Mouse (Mus musculus) heart, postnatal 0 days (tissue): ENCODE results near the gene Zc2hc1c. TPM values are rescaled to one million over a fixed set of nuclear protein-coding genes. Genes with fewer than 3 reads are reported as not detected.
A peak's percentile ranks its signal among the peaks of the same experiment; 100 is the strongest.

Source experiments
- ATAC-seq: fragments of 200-750 bp; cut with Nextera tagmentation; 2 replicates; pipeline ENCODE4 v1.8.0; 2017; ENCODE audit warnings: low read depth, moderate number of reproducible peaks, moderate library complexity; ENCODE audit not compliant: insufficient read depth
- DNase-seq: peaks from one replicate; pipeline ENCODE4 v3.0.0-alpha.2; 2016; ENCODE audit warnings: low spot score
- H3K27ac ChIP-seq: fragments of 300-500 bp; sonication (generic); 2 replicates; pipeline ENCODE4 v1.5.1; 2014; ENCODE audit warnings: low read depth, mild to moderate bottlenecking
- H3K27me3 ChIP-seq: fragments of 300-500 bp; sonication (generic); 2 replicates; pipeline ENCODE4 v1.6.1; 2014; ENCODE audit warnings: low read length, mixed read lengths; ENCODE audit not compliant: control insufficient read depth, insufficient read depth
- H3K36me3 ChIP-seq: fragments of 300-500 bp; sonication (generic); replicated peaks from 2 replicates; pipeline ENCODE4 v1.6.1; 2014; ENCODE audit warnings: low read length, mixed read lengths; ENCODE audit not compliant: control insufficient read depth, insufficient read depth
- H3K4me1 ChIP-seq: fragments of 300-500 bp; sonication (generic); 2 replicates; pipeline ENCODE4 v1.6.1; 2014; ENCODE audit warnings: antibody characterized with exemption; ENCODE audit not compliant: control insufficient read depth, insufficient read depth
- H3K4me2 ChIP-seq: fragments of 300-500 bp; sonication (generic); 2 replicates; pipeline ENCODE4 v1.6.1; 2014; ENCODE audit warnings: low read depth, mild to moderate bottlenecking, low read length, moderate library complexity
- H3K4me3 ChIP-seq: fragments of 300-500 bp; sonication (generic); 2 replicates; pipeline ENCODE4 v1.5.1; 2014; ENCODE audit warnings: low read depth, low read length
- H3K9ac ChIP-seq: fragments of 300-500 bp; sonication (generic); replicated peaks from 2 replicates; pipeline ENCODE4 v1.6.1; 2014; ENCODE audit warnings: low read depth, low read length, mixed read lengths
- H3K9me3 ChIP-seq: fragments of 300-500 bp; sonication (generic); replicated peaks from 2 replicates; pipeline ENCODE4 v1.6.1; 2016; ENCODE audit warnings: low read length; ENCODE audit not compliant: control insufficient read depth
- CTCF ChIP-seq: IDR thresholded peaks from 2 replicates; pipeline ENCODE4 v1.5.1; 2016; ENCODE audit warnings: antibody characterized with exemption, control low read depth, low read depth
- EP300 ChIP-seq: IDR thresholded peaks from 2 replicates; pipeline ENCODE4 v1.6.1; 2016; ENCODE audit warnings: antibody characterized with exemption, low read depth
- WGBS: fragments of 180-500 bp; shearing (Covaris S2); extraction: QIAGEN DNeasy Blood & Tissue Kit; methylation state at CpG from one replicate; pipeline ENCODE4 v1.1.7; 2014; 5-methylcytosine and 5-hydroxymethylcytosine counted together
- polyA plus RNA-seq: library from polyadenylated mRNA; unstranded; fragments of >200 nt; fragmentation: Nextera tagmentation; extraction: Ambion mirVana; gene quantifications from 2 replicates; pipeline ENCODE4 v1.2.1, GENCODE M21; 2015
- total RNA-seq: library from RNA; depleted of rRNA; stranded (reverse); fragments of >200 nt; gene quantifications from 2 replicates; pipeline ENCODE4 v1.2.3, GENCODE M21; 2014; ENCODE audit warnings: low replicate concordance

Zc2hc1c gene
- total and polyA plus RNA-seq, 2 experiments from 2014 or later: 0.80 to 1.1 TPM

DNA sequence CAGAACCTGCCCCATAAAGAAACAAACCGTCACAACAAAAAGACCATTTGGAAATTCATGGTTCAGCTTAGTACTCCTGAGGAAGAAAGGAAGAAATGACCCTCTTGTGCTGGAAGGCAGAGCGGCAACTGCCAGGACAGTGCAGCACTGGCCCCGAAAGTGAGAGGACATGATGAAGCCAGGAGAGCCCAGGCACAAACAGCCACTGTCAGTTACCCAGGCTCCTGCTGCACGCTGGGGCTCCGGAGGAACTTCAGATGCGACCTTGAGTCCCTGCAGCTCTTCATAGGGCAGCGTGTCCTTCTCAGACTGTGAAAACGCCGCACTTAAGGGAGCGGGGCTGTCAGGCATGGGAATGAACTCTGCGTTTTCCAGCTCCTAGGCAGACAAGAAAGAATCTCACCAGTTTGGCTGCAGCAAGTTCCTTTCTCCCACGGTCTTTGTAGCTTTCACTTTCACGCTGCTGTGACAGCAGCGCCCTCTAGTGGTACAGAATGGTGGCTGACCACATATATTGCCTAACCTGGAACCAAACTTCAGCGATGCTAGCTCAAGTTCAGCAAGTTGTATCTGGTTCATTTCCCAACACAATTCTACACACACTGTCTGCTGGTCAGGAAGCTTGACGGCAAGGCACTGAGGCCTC lies 17.0 kb downstream of the Zc2hc1c start:
- H3K27ac ChIP-seq: peak overlapping the region; percentile 60
- no peaks in the 10 kb centered on the region for H3K9me3 ChIP-seq
- H3K4me3 ChIP-seq: peak overlapping the region; percentile 18
- peaks cover 96% of the 10 kb centered on the region for H3K36me3 ChIP-seq
- H3K27me3 ChIP-seq: no peaks in the 10 kb centered on the region
- no peaks in the 10 kb centered on the region for H3K4me1 ChIP-seq
- peak overlapping the region; percentile 45 for H3K4me2 ChIP-seq
- 28% methylated on average over 16 of the region's 16 CpGs for WGBS
- ATAC-seq (peak; percentile 69), DNase-seq (peak; percentile 90)
- 0 out of 2 replicates have a peak overlapping the region, but pooled peaks have one; percentile 15 for H3K9ac ChIP-seq
- TF ChIP-seq EP300 (no peak), CTCF (peak; percentile 99)

DNA sequence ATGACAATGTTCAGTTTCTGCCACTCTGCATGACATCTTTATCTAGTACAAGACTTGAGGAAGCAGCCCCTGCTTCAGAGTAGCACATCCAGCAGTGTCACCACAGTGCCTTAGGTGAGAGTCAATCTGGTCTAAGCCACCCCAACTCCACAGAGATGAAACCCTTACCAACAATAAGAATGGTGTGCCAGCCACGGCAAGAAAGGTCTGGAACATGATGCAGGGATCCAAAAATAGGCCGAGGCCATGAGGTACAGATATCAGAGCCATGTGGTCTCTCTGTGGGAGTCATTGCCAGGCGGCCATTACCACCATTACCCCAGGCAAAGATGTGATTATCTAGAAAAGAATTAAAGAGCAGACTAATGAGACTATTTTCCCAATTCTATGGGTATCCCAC lies 20.3 kb downstream of the Zc2hc1c start:
- H3K36me3 ChIP-seq: peaks cover 97% of the 10 kb centered on the region
- no peaks in the 10 kb centered on the region for H3K9me3 ChIP-seq
- H3K27me3 ChIP-seq: no peaks in the 10 kb centered on the region
- no peak overlapping the region for H3K9ac ChIP-seq
- no peaks in the 10 kb centered on the region for H3K4me1 ChIP-seq
- peak; percentile 78 for ATAC-seq
- H3K27ac ChIP-seq: 0 out of 2 replicates have a peak overlapping the region, but pooled peaks have one; percentile 26
- DNase-seq: no peak
- WGBS: 33% methylated on average over 3 of the region's 3 CpGs
- TF ChIP-seq EP300 (no peak), CTCF (no peak)
- H3K4me2 ChIP-seq: no peak overlapping the region
- no peak overlapping the region for H3K4me3 ChIP-seq

DNA sequence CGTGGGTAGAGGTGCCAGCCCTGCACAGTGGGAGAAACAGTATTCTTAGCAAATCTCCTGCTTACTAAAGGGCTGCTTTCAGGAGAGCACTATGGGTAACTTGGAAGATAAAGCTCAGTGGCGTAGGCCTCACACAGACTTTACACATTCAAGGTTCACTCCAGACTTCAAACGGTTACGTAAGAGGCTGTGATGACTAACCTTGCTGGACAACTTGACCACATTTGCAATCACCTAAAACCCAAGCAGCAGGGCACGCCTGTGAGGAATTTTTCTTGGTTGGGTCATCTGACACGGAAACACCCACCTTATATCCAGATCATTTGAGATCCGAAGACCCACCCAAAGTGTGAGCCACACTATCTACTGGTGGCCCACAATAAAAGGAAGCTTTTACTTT lies 41.8 kb downstream of the Zc2hc1c start:
- ATAC-seq: no peak
- WGBS: 84% methylated on average over 7 of the region's 7 CpGs
- Histone ChIP-seq H3K27ac (no peak overlapping the region), H3K36me3 (peaks cover 88% of the 10 kb centered on the region), H3K4me1 (no peaks in the 10 kb centered on the region), H3K4me2 (no peak overlapping the region), H3K27me3 (no peaks in the 10 kb centered on the region), H3K4me3 (no peak overlapping the region), H3K9me3 (no peaks in the 10 kb centered on the region), H3K9ac (no peak overlapping the region)
- no peak for TF ChIP-seq EP300
- no peak for DNase-seq

DNA sequence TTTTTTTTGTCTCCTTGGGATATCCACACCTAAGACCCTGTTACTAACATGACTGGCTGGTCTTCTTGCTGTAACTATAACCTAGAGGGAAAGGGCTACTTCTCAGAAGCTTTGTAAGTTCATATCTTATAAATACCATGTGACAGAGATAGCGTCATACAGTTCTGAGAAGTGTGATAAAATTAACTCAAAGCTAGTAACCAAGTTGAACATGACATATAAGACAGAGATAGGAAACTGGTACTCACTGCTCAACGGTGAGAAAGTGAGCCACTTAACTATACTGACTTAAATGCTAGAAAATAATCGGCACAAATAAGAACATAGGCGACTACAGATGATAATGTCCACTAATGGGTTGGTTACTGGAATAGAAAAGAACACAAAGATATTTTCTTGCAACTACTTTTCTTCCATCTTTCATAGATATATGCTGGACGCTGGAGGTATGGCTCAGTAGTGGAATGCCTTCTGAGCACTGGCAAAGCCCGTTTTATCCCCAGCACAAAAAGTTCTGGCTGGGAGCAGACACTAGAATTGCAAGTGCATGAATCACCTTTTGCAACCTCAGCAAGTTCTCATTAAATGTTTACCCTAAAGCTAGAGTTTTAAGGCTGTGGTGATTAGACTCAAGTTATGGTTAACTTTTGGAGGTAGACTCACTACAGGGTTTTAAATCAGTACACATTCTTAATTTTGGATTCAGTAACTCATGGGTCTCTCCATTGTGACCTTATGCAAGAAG lies 49.3 kb downstream of the Zc2hc1c start:
- 38% methylated on average over 6 of the region's 6 CpGs for WGBS
- H3K9ac ChIP-seq: no peak overlapping the region
- ATAC-seq: no peak

DNA sequence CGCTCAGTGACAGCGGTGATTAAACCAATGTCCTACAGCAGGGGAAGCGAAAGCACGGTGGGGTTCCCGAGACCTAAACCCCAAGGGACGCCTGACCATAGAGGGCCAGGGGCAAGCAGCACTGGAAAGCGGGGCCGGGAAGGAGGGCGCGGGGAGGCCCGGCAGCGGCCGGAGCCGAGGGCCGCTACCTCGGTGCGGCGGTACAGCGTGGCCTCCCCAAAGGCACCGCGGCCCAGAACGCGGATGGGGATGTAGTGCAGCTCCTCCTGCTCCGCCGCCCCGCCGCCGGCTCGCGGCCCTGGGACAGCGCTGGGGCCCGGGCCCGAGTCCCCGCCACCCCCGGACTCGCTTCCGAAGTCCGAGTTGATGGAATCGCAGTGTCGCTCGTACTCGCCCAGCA lies 50.4 kb downstream of the Zc2hc1c start:
- WGBS: under 1% methylated on average over 42 of the region's 42 CpGs
- H3K9me3 ChIP-seq: no peaks in the 10 kb centered on the region
- peak overlapping the region; percentile 68 for H3K4me2 ChIP-seq
- ATAC-seq (peak; percentile 42), DNase-seq (no peak)
- peaks cover 19% of the 10 kb centered on the region for H3K4me1 ChIP-seq
- peaks cover 40% of the 10 kb centered on the region for H3K36me3 ChIP-seq
- H3K27me3 ChIP-seq: no peaks in the 10 kb centered on the region
- H3K9ac ChIP-seq: peak overlapping the region; percentile 95
- H3K4me3 ChIP-seq: peak overlapping the region; percentile 94
- TF ChIP-seq CTCF (no peak), EP300 (no peak)
- H3K27ac ChIP-seq: peak overlapping the region; percentile 92

More for the DNA sequence above, 49.3 kb downstream of the Zc2hc1c start:
- Histone ChIP-seq H3K4me3 (peak overlapping the region; percentile 94), H3K4me1 (peaks cover 19% of the 10 kb centered on the region), H3K27ac (peak overlapping the region; percentile 20; the same call in 1 of the 2 replicates), H3K4me2 (peak overlapping the region; percentile 68), H3K36me3 (peaks cover 51% of the 10 kb centered on the region), H3K9me3 (no peaks in the 10 kb centered on the region), H3K27me3 (no peaks in the 10 kb centered on the region)
- TF ChIP-seq EP300 (no peak), CTCF (no peak)
- DNase-seq: no peak
